Mouse (Mus musculus): ENCODE results near the gene Iqschfp.
A peak's percentile ranks its signal among the peaks of the same experiment; 100 is the strongest.

Gene Iqschfp

DNA sequence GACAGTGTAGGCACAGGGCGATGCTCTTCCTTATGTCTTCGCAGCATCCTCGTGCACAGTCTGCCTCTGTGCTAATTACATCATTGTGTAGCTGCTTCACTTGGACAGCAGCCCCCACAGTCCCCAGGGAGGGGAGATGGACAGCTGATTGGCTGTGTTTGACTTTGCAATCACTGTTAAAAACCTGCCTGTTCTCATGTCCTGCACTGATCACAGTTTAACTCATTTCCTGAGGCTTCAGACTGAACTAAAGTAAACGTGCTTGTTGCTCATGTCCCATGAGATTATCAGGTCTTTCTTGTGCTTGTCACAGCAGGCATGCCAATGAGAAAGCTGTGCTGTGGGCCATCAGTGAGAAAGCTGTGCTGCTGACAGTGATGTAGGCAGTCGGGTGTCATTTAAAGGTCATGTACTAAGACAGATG lies 60.5 kb downstream of the Iqschfp start:
- DNase-seq (ENCODE audit: inconsistent age in 2 of 2, low spot score in 1 of 2) = no peak

DNA sequence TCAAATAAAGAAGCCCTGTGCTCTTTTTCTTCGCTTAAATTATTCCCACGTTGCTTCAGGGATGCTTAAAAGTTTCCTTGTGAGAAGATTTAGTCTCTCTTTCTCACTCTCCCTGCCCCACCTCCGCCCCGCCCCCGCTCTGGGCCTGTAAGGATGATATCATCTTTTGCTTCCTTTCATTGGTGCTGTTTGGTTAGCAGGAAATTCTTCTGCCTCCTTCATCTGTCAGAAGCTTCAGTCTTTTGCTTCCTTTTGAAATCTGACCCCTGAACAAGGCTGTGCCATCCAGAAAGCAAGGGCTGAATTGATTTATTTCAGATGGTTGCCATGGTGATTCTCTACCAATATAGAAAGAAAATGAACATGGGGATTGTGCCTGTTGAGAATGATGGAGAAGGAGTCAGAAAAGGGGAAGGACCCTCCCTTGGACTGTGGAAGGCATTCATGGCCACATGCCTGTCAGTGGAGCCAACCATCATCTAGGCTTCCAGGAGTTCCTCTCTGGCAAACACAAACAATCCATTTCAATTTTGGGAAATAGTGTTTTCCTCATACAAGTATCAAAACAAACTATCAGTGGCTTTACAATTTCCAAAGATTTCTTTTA lies 62.5 kb downstream of the Iqschfp start:
- no peak for DNase-seq (ENCODE audit: inconsistent age in 2 of 2, low spot score in 1 of 2)

DNA sequence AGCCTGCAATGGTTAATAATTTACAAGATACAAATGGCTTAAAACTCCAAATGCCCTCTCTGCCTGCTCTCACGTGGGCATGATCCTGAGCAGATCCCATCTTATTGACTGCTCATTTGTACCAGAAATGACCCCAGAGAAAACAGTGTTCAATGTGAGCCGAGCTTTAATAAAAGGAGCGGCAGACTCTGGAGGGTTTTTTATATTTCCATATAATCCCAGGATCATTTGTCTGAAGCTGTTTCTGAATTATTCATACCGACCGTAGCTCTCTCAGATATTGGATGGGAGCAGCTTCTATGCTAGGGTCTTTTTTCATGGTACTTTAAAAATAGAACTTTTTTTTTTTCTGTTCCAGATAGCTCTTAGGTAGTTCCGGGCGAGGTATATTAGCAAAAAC lies 67.6 kb downstream of the Iqschfp start:
- DNase-seq (ENCODE audit: inconsistent age in 2 of 2, low spot score in 1 of 2) = no peak

DNA sequence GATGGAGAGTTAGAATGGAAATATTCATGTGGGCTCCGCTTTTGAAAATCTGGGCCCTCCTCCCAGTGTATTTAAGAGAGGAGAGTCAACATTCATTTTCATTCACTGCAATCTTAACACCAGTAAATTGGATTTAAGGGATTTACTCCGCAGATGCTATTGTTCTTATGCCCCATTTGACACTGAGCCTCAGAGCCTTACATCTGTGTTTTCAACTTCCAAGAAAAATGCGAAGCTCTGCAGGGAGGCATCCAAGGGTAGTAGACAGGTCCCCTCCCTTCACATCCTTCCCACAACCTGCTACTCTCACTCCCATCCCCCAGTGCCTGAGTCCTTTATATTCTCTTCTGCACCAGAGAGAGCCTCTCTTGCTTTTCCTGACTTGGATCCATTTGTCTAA lies 68.1 kb downstream of the Iqschfp start:
- no peak for DNase-seq (ENCODE audit: inconsistent age in 2 of 2, low spot score in 1 of 2)

DNA sequence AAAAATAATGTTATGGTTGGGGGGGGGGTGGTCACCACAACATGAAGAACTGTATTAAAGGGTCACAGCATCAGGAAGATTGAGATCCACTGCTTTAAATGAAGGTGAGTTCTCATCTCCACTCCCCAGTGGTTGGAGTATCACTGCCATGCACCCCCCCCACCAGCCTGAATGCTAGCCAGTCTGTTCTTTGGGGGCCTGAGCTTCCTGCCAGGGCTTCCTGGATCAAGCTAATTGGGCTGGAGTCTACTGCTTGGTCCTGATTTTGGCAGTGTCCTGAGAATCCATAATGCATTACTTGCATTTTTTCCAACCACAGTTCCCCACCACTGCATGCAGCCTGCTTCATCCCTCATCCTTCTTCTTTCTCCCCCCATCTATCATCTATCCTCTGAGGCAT lies 68.7 kb downstream of the Iqschfp start:
- DNase-seq (ENCODE audit: inconsistent age in 2 of 2, low spot score in 1 of 2) = no peak

DNA sequence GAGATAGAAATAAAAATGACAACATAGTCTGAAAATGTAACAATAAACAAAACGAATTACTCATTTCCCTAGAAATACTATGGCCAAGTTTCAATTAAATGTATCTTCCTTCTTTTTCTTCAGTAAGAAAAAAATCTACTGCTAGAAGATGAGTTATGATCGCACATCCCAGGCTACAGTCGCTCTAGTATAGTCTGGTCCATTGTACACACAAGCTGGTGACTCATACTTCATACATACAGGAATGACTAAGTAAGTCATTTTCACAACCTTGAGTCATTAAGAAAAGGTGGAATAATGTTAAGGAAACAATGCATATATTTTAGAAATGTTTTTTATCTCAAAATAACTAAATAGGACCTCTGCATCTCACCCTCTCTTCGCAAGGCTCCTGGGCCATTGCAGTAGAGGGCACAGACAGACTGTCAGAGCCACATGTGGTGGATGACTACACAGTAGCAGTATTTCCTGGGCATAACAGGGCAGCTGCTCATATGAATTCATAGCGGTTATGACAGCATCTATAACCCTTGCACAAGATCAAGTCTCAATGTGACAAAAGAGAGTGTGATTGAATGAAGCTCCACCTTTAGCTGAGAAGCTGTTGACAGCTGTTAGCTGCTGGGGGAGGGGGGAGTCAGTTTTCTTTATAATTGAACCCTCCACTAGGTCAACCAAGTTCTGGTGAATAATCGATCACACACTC lies 70.1 kb downstream of the Iqschfp start:
- DNase-seq (ENCODE audit: inconsistent age in 2 of 2, low spot score in 1 of 2) = no peak

DNA sequence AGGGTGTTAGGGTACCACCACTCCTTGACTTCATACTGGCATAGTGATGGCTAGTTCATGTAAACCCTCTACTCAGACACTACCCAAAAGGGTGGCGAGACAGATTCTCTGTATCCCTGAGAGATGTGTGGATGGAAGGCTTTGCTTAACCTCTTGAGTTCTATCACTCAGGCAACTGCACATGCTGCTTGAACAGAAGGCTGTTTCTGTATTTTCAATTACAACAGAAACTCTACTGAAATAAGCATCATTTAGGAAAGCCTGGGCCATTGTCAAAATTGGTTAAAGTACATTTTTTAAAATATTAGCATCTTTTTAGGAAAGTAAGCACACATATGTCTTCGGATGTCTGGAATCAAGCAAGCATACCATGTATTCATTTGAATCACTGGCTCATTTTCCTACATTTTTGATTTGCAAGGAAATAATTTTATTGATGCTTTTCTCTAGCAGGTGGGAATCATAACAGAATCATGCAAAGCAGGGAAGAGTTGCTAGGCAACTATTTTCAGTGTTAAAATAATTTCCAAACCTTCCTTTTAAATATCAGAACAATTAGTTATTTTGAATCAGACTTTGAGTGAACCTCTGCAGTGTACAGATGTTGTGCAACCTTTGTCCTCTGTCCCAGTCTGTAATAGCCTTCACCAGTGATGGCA lies 82.4 kb downstream of the Iqschfp start:
- no peak for DNase-seq (ENCODE audit: inconsistent age in 2 of 2, low spot score in 1 of 2)

DNA sequence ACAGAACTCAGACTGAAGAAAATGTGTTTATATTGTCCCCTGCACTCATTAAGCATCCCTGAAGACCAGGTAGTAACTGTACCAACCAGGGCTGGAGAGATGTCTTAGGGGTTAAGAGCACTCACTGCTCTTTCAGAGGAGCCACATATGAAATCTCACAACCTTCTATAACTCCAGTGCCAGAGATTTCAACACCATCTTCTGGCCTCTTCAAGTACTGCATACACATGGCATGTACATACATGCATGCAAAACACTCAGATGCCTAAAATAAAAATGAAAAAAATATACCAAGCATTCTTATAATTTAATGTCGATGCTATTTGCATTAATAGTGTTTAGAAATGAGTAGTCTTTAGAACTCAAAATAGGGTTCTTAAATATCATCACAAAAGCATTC lies 88.0 kb downstream of the Iqschfp start:
- no peak for DNase-seq (ENCODE audit: inconsistent age in 2 of 2, low spot score in 1 of 2)

DNA sequence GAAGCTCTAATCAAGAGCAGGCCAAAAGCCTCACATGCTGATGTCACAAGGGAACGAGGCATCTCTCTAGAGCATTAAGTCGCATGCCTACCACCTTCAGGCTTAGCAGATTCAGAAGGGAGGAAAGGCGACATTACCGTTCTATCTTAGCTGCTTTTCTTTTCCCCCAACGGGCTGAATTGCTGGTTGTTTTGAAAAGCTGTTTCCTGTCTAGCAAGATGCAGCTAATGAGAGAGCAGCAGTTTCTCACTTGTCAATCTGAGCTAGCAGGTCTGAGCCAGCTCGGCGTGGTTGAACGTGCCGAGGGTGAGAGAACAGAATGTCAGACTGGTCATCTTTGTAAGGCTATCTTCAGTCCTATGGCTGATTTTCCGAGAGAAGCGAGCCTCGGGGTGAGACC lies 91.3 kb downstream of the Iqschfp start:
- DNase-seq (ENCODE audit: inconsistent age in 2 of 2, low spot score in 1 of 2) = no peak

DNA sequence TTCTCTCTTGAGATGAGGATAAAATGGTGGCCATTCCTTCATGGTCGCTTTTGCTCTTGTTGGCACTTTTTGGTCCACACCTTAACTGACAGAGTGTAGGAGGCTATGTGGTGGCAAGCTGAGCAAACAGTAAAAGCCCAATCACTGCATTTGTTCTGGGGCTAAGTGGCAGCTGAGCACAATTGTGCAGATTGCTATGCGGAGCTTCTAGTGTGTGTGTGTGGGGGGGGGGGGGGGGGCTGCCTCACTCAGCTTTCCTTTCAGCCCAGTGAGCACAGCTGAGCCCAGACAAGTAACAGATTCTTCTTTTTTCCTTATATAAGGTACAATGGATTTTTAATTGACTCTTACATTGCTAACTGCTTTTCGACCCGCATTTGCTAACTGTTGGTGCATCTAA lies 110.4 kb downstream of the Iqschfp start:
- DNase-seq (ENCODE audit: inconsistent age in 2 of 2, low spot score in 1 of 2) = no peak

DNA sequence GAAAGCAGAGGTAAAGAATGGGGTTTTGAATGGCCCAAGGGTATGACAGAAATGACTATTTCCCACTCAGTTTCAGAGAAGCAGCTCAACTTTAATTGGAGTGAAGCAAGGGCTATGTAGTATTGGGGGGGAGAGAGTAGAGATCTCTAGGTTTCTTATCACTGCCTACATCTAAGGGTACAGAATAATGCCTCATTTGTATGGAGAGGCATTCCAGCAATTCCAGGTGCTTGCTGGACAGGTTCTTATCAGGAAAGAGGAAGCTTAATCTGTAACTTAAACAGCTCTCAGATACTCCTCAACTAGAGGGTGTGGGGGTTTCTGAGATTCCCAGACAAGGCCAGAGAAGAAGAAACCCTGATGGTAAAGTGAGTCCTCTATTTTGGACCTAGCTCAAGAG lies 120.3 kb downstream of the Iqschfp start:
- DNase-seq (ENCODE audit: inconsistent age in 2 of 2, low spot score in 1 of 2) = no peak

DNA sequence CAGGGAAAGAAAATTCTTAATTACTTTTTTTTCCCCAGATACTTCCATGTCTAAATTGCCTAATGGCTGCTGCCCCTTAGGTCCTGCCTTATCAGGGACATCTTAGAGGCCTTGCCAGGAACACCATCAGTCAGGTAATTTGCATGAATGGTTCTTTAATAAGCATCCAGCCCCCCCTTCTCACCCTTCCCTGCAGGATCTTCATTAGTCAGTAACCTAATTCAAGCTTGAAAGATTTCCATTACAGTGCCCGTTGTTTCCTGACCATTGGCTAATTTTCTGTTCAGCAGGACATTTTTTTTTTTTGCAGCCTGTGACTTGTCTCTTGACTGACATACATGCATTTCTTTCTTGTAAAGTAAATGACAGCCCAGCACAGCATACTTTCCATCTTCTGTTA lies 123.8 kb downstream of the Iqschfp start:
- DNase-seq (ENCODE audit: inconsistent age in 2 of 2, low spot score in 1 of 2) = no peak

DNA sequence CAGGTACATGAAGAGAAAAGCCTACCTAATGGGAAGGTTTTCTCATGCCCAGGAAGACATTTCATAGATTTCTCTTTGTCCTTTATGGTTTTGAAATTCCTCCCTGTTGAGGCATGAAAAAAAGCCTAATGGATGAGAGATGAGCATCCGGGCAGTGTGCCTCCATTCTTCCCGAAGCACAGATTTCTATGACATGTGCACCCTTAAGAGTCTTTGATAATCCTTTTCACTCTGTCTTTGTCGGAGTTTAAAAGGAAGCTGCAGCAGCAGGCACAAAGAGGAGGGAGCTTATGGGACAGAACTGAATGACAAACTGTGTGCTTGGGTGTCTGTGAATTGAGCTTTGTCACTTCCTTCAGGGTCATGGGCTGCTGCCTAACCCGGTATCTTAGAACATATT lies 127.4 kb downstream of the Iqschfp start:
- DNase-seq (ENCODE audit: inconsistent age in 2 of 2, low spot score in 1 of 2) = no peak

DNA sequence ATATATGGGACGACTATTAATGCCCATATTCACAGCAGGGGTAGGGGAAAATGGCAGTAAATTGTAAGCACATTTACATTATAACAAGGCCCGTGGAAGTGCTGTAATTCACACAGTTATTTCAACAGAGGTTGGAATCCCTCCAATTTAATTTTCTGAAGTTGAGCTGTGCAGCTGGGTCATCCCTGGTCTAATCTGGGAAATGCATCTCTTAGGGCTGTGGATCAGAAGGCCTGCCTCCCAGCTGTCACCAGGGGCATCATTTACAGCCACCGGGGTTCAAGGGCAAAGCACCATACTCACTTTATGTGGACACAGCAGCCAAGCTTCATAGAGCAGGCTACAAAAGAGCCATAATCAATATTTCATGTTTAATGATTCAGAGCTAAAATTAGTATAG lies 144.1 kb downstream of the Iqschfp start:
- no peak for DNase-seq (ENCODE audit: inconsistent age in 2 of 2, low spot score in 1 of 2)

DNA sequence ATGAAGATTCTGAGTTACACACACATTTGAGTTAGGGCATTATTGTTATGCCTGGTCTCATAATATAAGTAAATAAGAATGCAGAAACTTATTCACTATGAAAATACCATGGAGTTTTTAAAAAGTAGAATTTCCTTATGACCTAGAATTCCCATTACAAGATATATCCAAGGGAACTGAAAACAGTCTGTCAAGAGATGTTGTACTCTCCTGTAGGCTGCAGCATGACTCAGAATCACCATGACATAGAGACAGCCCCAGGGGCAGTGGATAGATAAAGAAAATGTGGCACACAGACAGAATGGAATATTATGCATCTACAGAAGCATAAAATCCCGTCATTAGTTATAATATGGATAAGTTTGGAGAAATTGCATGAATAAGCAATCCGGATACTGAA lies 150.9 kb downstream of the Iqschfp start:
- no peak for DNase-seq (ENCODE audit: inconsistent age in 2 of 2, low spot score in 1 of 2)

DNA sequence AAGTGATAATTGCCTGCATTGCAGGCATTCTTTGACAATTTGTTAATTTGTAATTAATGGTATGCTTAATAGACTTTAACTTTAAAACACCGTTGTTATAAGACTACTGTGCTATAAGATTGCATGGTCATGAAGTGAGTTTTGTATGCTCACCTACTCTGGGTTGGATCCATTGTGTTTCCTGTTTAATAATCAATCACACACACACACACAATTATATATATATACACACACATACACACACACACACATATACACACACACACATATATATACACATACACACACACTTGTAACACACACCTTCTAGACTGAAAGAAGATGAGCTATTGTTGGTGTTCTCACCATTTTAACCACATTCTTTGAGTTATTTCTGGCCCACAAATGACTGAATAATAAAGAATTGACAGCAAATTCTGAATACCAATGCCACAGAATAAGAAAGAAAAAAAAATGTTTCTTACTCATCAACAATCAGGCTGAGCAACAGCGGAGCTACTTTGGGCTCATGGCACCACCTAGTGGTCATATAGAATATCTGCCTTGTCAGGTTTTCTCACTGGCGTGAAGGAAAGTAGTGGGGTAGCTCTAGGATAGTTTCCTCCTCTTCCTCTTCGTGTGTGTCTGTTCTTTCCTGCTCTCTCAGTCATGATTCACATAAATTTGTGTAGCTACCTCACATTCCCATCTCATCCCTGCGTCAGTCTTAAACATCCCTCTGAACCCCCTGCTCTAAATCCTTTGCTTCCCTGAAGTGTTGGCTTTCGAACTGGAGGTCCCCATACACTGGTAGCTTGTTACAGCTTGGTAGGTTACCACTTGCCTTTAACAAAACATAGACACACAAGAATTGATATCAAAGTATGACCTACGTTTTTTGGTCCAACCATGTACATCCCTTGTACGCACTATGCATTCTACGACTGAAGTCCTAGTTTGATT lies 153.7 kb downstream of the Iqschfp start:
- peak in 1 of 2 experiments; percentile 57 for DNase-seq (ENCODE audit: inconsistent age in 2 of 2, low spot score in 1 of 2)

DNA sequence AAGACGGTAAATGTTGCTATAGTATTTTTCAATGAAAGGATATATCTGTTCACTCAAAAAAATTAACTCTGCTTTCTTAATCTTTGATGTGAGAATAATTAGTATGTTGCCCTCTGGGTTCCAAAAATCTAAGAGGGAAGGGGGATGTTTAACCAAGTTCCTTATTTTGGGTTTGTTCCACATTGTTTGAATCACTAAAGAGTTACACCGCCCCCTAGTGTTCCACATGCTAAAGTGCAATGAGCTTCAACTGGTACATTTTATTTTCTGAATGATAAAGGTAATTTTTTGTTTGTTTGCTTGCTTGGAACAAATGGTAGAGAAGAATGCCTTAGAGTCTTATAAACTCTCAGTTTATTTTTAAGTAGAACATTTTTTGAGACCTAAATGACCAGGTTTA lies 161.5 kb downstream of the Iqschfp start:
- DNase-seq (ENCODE audit: inconsistent age in 2 of 2, low spot score in 1 of 2) = peak in 1 of 2 experiments; percentile 58

DNA sequence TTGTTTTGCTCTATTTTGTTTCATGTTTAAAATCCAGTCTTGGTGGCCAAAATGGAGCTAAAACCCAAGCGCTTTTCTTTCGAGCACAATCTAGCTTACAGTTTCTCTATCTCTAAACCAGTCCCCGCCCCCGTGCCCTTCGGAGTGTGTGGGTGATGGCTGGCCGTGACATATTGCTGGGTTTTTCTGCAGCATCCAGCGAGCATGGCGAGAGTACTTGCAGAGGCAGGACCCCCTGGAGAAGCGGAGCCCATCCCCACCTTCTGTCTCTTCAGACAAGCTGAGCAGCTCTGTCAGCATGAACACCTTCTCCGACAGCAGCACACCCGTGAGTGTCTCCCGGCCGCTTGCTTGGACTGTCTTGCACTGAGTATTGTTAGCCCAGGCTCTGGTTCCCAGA lies 163.0 kb downstream of the Iqschfp start:
- peak in 1 of 2 experiments; percentile 30 for DNase-seq (ENCODE audit: inconsistent age in 2 of 2, low spot score in 1 of 2)

DNA sequence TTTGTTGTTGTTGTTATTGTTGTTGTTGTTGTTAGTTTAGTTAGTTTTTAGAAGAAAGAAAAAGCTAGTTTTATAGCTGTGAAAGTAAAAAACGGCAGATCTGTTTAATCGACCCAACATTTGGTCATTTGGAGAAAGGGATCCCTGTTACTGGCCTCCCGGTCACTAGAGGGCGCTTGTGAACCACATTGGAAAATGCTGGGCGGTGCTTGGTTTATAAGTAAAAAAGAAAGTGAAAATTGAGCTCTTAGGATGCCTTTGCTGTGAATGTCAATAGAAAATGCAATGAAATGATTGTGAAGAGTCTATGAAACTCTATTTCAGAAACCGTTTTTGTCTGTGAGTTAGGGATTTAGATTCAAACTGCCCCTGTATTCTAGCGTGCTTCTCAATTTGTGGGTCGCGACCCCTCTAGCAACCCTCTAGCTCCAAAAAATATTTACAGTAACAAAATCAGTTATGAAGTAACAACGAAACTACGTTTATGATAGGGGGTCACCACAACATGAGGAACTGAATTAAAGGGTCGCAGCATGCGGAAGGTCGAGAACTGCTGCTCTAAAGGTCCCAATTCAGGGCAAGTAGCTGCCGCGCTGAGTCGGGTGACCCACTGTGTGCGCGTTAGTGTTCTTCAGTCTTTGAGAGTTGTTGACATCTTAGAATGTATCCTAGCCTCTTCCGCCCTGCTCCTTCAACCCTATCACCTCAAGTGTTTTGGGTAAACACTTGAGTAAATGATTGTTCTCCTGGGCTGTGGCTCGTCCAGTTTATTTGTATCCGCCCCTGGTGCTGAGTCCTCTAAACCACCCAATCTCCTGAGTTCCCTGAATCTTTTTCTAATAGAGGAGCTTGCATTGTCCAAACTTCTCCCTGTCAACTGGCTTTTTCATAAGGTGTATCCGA lies 164.6 kb downstream of the Iqschfp start:
- peak; percentile 57 to 89 for DNase-seq (ENCODE audit: inconsistent age in 2 of 2, low spot score in 1 of 2)

DNA sequence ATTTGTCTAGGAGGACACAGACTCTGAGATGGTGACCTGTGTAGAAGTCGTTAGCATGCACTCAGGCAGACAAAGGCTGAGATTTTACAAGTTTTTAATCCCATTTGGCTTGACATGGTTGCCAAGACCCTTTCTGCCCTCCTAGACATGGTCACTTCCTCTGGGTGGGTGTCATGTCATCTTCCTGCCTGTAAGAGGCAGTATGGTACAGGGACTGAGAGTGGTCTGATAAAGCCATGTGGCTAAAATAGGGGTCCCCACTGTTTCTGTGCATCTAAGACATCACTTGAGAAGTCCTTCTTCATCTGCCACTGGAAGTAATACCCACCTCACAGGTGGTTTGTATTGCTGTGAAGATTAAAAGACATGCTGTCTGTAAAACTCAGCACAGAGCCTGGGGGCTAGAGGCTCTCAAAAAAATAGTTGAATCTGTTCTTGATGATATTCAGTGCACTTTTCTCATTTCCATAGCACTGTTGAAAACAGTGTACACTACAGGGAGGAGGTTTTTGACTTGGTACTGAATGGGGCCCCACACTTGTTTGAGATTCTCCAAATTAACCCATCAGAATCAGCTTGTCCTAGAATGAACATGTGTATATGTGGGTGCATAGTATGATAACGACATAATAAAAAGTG lies 167.2 kb downstream of the Iqschfp start:
- peak in 1 of 2 experiments; percentile 46 for DNase-seq (ENCODE audit: inconsistent age in 2 of 2, low spot score in 1 of 2)
